Mouse (Mus musculus): ENCODE results near the gene Serpina3f. TPM values are rescaled to one million over a fixed set of nuclear protein-coding genes. Genes with fewer than 3 reads are reported as not detected.

Gene Serpina3f
- polyA plus RNA-seq (2014; fragmentation: Illumina TruSeq; extraction: RNeasy Lipid Tissue Mini Kit (QIAGEN cat#74804)) = 0.46 TPM

DNA sequence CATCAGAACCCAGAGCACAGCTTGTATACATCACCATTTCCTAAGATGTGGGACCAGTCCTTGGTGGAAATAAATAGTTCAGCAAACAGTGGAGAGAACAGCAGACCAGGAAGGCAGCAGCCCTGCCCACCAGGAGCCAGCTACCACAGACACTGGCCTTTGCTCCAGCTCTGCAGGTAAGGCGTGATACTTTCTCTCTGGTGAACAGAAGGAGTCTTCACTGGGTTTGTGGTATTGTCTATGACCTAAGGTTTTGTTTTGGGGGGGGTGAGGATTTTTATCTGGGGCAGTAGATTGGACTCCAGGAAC, at the start of gene Serpina3f:
Serpina3f (plus strand) TSS at position 100 of the 309 bp plus-strand sequence.

DNA sequence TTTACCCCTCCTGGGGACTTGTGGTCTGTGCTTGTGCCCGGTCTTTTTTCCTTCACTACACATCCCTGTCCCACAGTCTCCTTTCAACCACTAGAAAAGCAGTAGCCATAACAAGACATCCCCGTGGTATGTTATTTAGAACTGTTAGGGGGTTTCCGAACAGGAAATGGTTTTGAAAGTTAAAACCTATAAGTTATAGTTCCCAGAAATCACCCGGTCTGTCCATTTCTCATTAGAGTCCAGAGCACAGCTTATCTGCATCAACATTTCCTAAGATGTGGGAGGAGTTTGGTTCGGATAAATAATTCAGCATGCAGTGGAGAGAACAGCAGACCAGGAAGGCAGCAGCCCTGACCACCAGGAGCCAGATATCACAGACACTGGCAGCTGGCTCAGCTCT, 21.6 kb downstream of the Serpina3f start, which contains the start of gene Serpina3g:
Serpina3g (plus strand) TSS at position 331 of the 400 bp plus-strand sequence.

GRCm38 (mm10) chr12:104262863-104263262, 48.5 kb downstream of the Serpina3f start, which contains the start of gene Serpina3i:
TSS of gene Serpina3i (plus strand) at chr12:104263122.

Other genes starting within 250 kb of the Serpina3f start
- not detected for gene Serpina11, start 224.6 kb upstream of the Serpina3f start, polyA plus RNA-seq (2014; fragmentation: Illumina TruSeq; extraction: RNeasy Lipid Tissue Mini Kit (QIAGEN cat#74804))
- 0.40 TPM for gene Serpina9, start 200.8 kb upstream of the Serpina3f start, polyA plus RNA-seq (2014; fragmentation: Illumina TruSeq; extraction: RNeasy Lipid Tissue Mini Kit (QIAGEN cat#74804))
- gene Serpina12, start 170.1 kb upstream of the Serpina3f start, polyA plus RNA-seq (2014; fragmentation: Illumina TruSeq; extraction: RNeasy Lipid Tissue Mini Kit (QIAGEN cat#74804)) = not detected
- gene Serpina5, start 113.4 kb upstream of the Serpina3f start, polyA plus RNA-seq (2014; fragmentation: Illumina TruSeq; extraction: RNeasy Lipid Tissue Mini Kit (QIAGEN cat#74804)) = 138 TPM
- 2.9 TPM for gene Serpina3a, start 101.8 kb upstream of the Serpina3f start, polyA plus RNA-seq (2014; fragmentation: Illumina TruSeq; extraction: RNeasy Lipid Tissue Mini Kit (QIAGEN cat#74804))
- not detected for gene Serpina3b, start 86.5 kb upstream of the Serpina3f start, polyA plus RNA-seq (2014; fragmentation: Illumina TruSeq; extraction: RNeasy Lipid Tissue Mini Kit (QIAGEN cat#74804))
- 40.5 TPM for gene Serpina3c, start 60.7 kb upstream of the Serpina3f start, polyA plus RNA-seq (2014; fragmentation: Illumina TruSeq; extraction: RNeasy Lipid Tissue Mini Kit (QIAGEN cat#74804))
- gene Serpina3g, start 21.7 kb downstream of the Serpina3f start, polyA plus RNA-seq (2014; fragmentation: Illumina TruSeq; extraction: RNeasy Lipid Tissue Mini Kit (QIAGEN cat#74804)) = 27.1 TPM
- gene Serpina3i, start 48.6 kb downstream of the Serpina3f start, polyA plus RNA-seq (2014; fragmentation: Illumina TruSeq; extraction: RNeasy Lipid Tissue Mini Kit (QIAGEN cat#74804)) = not detected
- not detected for gene Serpina3j, start 100.0 kb downstream of the Serpina3f start, polyA plus RNA-seq (2014; fragmentation: Illumina TruSeq; extraction: RNeasy Lipid Tissue Mini Kit (QIAGEN cat#74804))
- gene Serpina3k, start 123.9 kb downstream of the Serpina3f start, polyA plus RNA-seq (2014; fragmentation: Illumina TruSeq; extraction: RNeasy Lipid Tissue Mini Kit (QIAGEN cat#74804)) = 0.29 TPM
- not detected for gene Serpina3m, start 123.9 kb downstream of the Serpina3f start, polyA plus RNA-seq (2014; fragmentation: Illumina TruSeq; extraction: RNeasy Lipid Tissue Mini Kit (QIAGEN cat#74804))
- gene Serpina3n, start 192.2 kb downstream of the Serpina3f start, polyA plus RNA-seq (2014; fragmentation: Illumina TruSeq; extraction: RNeasy Lipid Tissue Mini Kit (QIAGEN cat#74804)) = 2.1 TPM